Mouse (Mus musculus) monocyte, adult 5-6 weeks (primary cell): ENCODE data around the gene Olfr1454. TPM values are rescaled to one million over a fixed set of nuclear protein-coding genes. Genes with fewer than 3 reads are reported as not detected.

ENCODE experiments used
- ATAC-seq: fragments of 153-309, 156-312 bp; replicated peaks from 2 replicates; pipeline ENCODE4 v1.8.0; 2017; ENCODE audit warnings: mild to moderate bottlenecking; ENCODE audit not compliant: low TSS enrichment, insufficient number of reproducible peaks, severe bottlenecking, poor library complexity, low FRiP score
- total RNA-seq: library from RNA; stranded (forward); fragments of 200-1000, 200-491, 200-594 nt; gene quantifications from 3 replicates; pipeline ENCODE4 v1.2.3, GENCODE M21; 2017

Gene Olfr1454
- not detected in 3 replicates for total RNA-seq

- no peak for ATAC-seq
These were observed at the start of gene Olfr1454 for GRCm38 (mm10) chr19:13060310-13060709. Olfr1454 (plus strand) TSS chr19:13060610.

GRCm38 (mm10) chr19:13028227-13028626, 32.2 kb upstream of the Olfr1454 start, which contains the start of gene Olfr1453:
Olfr1453 (minus strand) TSS chr19:13028327.
- no peak for ATAC-seq

GRCm38 (mm10) chr19:13093908-13094307, 33.5 kb downstream of the Olfr1454 start:
- ATAC-seq, result no peak

DNA sequence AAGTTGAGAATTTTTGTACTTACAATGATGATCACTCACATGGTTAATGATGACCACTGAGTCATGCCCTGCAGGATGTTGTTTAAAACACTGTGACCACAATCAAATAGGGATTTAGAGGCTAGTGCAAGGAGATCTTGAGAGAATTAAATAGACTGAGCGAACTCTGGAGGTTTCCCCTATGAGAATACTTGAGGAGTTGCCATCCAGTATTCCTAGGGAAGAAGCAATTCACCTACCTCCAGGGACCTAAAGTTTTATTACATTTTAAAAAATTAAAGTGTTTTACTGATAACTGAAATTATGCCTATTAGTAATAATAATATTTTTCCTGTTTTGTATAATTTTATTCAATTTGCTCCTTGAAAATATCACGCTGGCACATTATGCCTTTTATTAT, 37.4 kb downstream of the Olfr1454 start, which contains the start of gene Olfr1457:
Gene Olfr1457, minus strand, starts transcription at position 101 of the 400 bp plus-strand sequence.
- ATAC-seq, result no peak

DNA sequence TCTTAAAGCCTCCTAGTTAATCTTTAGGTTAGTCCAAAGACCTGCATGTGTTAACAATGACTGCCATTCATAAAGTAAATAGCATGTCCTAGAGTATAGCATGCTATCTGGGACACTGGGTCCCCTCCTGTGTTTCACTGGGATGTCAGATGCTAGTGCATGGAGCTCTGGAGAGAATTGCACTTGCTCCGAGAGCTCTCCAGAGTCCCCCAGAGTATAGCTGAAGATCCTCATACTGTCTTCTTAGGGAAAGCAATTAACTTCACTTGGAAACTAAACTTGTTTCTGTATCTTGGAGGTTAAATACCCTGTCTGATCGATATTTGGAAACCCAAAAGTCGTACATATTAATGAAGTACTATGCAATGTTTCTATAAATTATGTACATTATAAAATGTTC, 46.3 kb downstream of the Olfr1454 start, which contains the start of gene Olfr1458:
Gene Olfr1458, minus strand, starts transcription at position 101 of the 400 bp plus-strand sequence.
- no peak for ATAC-seq

Other genes starting within 250 kb of the Olfr1454 start
- gene Gm5244, start 213.9 kb upstream of the Olfr1454 start, total RNA-seq, result 1.4 to 4.1 TPM in 2 of 3 replicates, not detected in the other
- not detected in 3 replicates for gene Olfr1444, start 203.3 kb upstream of the Olfr1454 start, total RNA-seq
- 1.3 TPM in 1 of 3 replicates, not detected in the others for gene Olfr1445, start 176.8 kb upstream of the Olfr1454 start, total RNA-seq
- not detected in 3 replicates for gene Olfr1446, start 167.1 kb upstream of the Olfr1454 start, total RNA-seq
- gene Olfr1447, start 156.9 kb upstream of the Olfr1454 start, total RNA-seq, result not detected in 3 replicates
- gene Olfr1448, start 136.2 kb upstream of the Olfr1454 start, total RNA-seq, result not detected in 3 replicates
- not detected in 3 replicates for gene Olfr1449, start 129.8 kb upstream of the Olfr1454 start, total RNA-seq
- not detected in 3 replicates for gene Olfr1450, start 110.4 kb upstream of the Olfr1454 start, total RNA-seq
- gene Olfr1451, start 65.6 kb upstream of the Olfr1454 start, total RNA-seq, result not detected in 3 replicates
- gene Olfr1453, start 32.3 kb upstream of the Olfr1454 start, total RNA-seq, result not detected in 3 replicates
- not detected in 3 replicates for gene Olfr1457, start 37.3 kb downstream of the Olfr1454 start, total RNA-seq
- not detected in 3 replicates for gene Olfr1458, start 46.2 kb downstream of the Olfr1454 start, total RNA-seq
- 0.19 TPM in 1 of 3 replicates, not detected in the others for gene Olfr1459, start 88.9 kb downstream of the Olfr1454 start, total RNA-seq
- gene Olfr1461, start 102.4 kb downstream of the Olfr1454 start, total RNA-seq, result not detected in 3 replicates
- gene Olfr1462, start 125.1 kb downstream of the Olfr1454 start, total RNA-seq, result not detected in 3 replicates
- not detected in 3 replicates for gene Olfr1463, start 170.7 kb downstream of the Olfr1454 start, total RNA-seq